Mouse (Mus musculus): ENCODE data around the gene Itpr2. TPM values are rescaled to one million over a fixed set of nuclear protein-coding genes. Genes with fewer than 3 reads are reported as not detected.

Gene Itpr2
- polyA plus RNA-seq, 1 experiment = 10.9 TPM

GRCm38 (mm10) chr6:146432218-146432865, 69.7 kb downstream of the Itpr2 start:
- H3K4me1 ChIP-seq (ENCODE audit: control insufficient read depth, insufficient read depth, low read length) = peaks cover 3% of the 10 kb centered on the region; the same call in 1 of the 2 replicates
- no peak for TF ChIP-seq CTCF (IDR thresholded peaks at IDR 0.05; ENCODE audit: low read depth, low read length)
- TF ChIP-seq POLR2A (IDR thresholded peaks at IDR 0.05; ENCODE audit: borderline replicate concordance, low read depth, low read length) = no peak
- no peak overlapping the region for H3K27ac ChIP-seq (ENCODE audit: insufficient read depth, low read depth, low read length)
- H3K4me3 ChIP-seq (ENCODE audit: insufficient read depth, low read length) = no peak overlapping the region

- H3K27ac ChIP-seq (ENCODE audit: insufficient read depth, low read depth, low read length) = no peak overlapping the region
- TF ChIP-seq CTCF (IDR thresholded peaks at IDR 0.05; ENCODE audit: low read depth, low read length) = no peak
- TF ChIP-seq POLR2A (IDR thresholded peaks at IDR 0.05; ENCODE audit: borderline replicate concordance, low read depth, low read length) = no peak
Observed at GRCm38 (mm10) chr6:146431777-146432176, 70.2 kb downstream of the Itpr2 start.

GRCm38 (mm10) chr6:146429694-146430380, 72.2 kb downstream of the Itpr2 start:
- Histone ChIP-seq H3K27ac (ENCODE audit: insufficient read depth, low read depth, low read length) (no peak overlapping the region), H3K4me3 (ENCODE audit: insufficient read depth, low read length) (no peak overlapping the region)

More at GRCm38 (mm10) chr6:146431777-146432176, 70.2 kb downstream of the Itpr2 start:
- Histone ChIP-seq H3K4me1 (ENCODE audit: control insufficient read depth, insufficient read depth, low read length) (peaks cover 3% of the 10 kb centered on the region; the same call in 1 of the 2 replicates), H3K4me3 (ENCODE audit: insufficient read depth, low read length) (no peak overlapping the region)

GRCm38 (mm10) chr6:146424778-146425177, 77.2 kb downstream of the Itpr2 start:
- TF ChIP-seq POLR2A (IDR thresholded peaks at IDR 0.05; ENCODE audit: borderline replicate concordance, low read depth, low read length) (no peak), CTCF (IDR thresholded peaks at IDR 0.05; ENCODE audit: low read depth, low read length) (no peak)
- no peak overlapping the region for H3K4me3 ChIP-seq (ENCODE audit: insufficient read depth, low read length)
- H3K27ac ChIP-seq (ENCODE audit: insufficient read depth, low read depth, low read length) = no peak overlapping the region

More at GRCm38 (mm10) chr6:146429694-146430380, 72.2 kb downstream of the Itpr2 start:
- TF ChIP-seq CTCF (IDR thresholded peaks at IDR 0.05; ENCODE audit: low read depth, low read length) (peak; percentile 74), POLR2A (IDR thresholded peaks at IDR 0.05; ENCODE audit: borderline replicate concordance, low read depth, low read length) (no peak)
- peaks cover 3% of the 10 kb centered on the region; the same call in 1 of the 2 replicates for H3K4me1 ChIP-seq (ENCODE audit: control insufficient read depth, insufficient read depth, low read length)

GRCm38 (mm10) chr6:146424326-146424725, 77.7 kb downstream of the Itpr2 start:
- Histone ChIP-seq H3K4me1 (ENCODE audit: control insufficient read depth, insufficient read depth, low read length) (no peaks in the 10 kb centered on the region), H3K4me3 (ENCODE audit: insufficient read depth, low read length) (no peak overlapping the region), H3K27ac (ENCODE audit: insufficient read depth, low read depth, low read length) (no peak overlapping the region)
- TF ChIP-seq POLR2A (IDR thresholded peaks at IDR 0.05; ENCODE audit: borderline replicate concordance, low read depth, low read length) = no peak
- TF ChIP-seq CTCF (IDR thresholded peaks at IDR 0.05; ENCODE audit: low read depth, low read length) = no peak

More at GRCm38 (mm10) chr6:146424778-146425177, 77.2 kb downstream of the Itpr2 start:
- H3K4me1 ChIP-seq (ENCODE audit: control insufficient read depth, insufficient read depth, low read length) = no peaks in the 10 kb centered on the region

- Histone ChIP-seq H3K4me1 (ENCODE audit: control insufficient read depth, insufficient read depth, low read length) (no peaks in the 10 kb centered on the region), H3K27ac (ENCODE audit: insufficient read depth, low read depth, low read length) (no peak overlapping the region), H3K4me3 (ENCODE audit: insufficient read depth, low read length) (no peak overlapping the region)
- no peak for TF ChIP-seq POLR2A (IDR thresholded peaks at IDR 0.05; ENCODE audit: borderline replicate concordance, low read depth, low read length)
- TF ChIP-seq CTCF (IDR thresholded peaks at IDR 0.05; ENCODE audit: low read depth, low read length) = no peak
Observed at GRCm38 (mm10) chr6:146420718-146421117, 81.3 kb downstream of the Itpr2 start.

GRCm38 (mm10) chr6:146416461-146416860, 85.6 kb downstream of the Itpr2 start:
- no peak overlapping the region for H3K27ac ChIP-seq (ENCODE audit: insufficient read depth, low read depth, low read length)
- no peaks in the 10 kb centered on the region for H3K4me1 ChIP-seq (ENCODE audit: control insufficient read depth, insufficient read depth, low read length)
- no peak for TF ChIP-seq CTCF (IDR thresholded peaks at IDR 0.05; ENCODE audit: low read depth, low read length)
- no peak for TF ChIP-seq POLR2A (IDR thresholded peaks at IDR 0.05; ENCODE audit: borderline replicate concordance, low read depth, low read length)
- H3K4me3 ChIP-seq (ENCODE audit: insufficient read depth, low read length) = no peak overlapping the region

- Histone ChIP-seq H3K27ac (ENCODE audit: insufficient read depth, low read depth, low read length) (no peak overlapping the region), H3K4me1 (ENCODE audit: control insufficient read depth, insufficient read depth, low read length) (peaks cover 7% of the 10 kb centered on the region), H3K4me3 (ENCODE audit: insufficient read depth, low read length) (no peak overlapping the region)
- TF ChIP-seq CTCF (IDR thresholded peaks at IDR 0.05; ENCODE audit: low read depth, low read length) (no peak), POLR2A (IDR thresholded peaks at IDR 0.05; ENCODE audit: borderline replicate concordance, low read depth, low read length) (no peak)
Observed at GRCm38 (mm10) chr6:146414094-146414493, 87.9 kb downstream of the Itpr2 start.

GRCm38 (mm10) chr6:146411446-146412070, 90.5 kb downstream of the Itpr2 start:
- Histone ChIP-seq H3K27ac (ENCODE audit: insufficient read depth, low read depth, low read length) (no peak overlapping the region), H3K4me3 (ENCODE audit: insufficient read depth, low read length) (no peak overlapping the region), H3K4me1 (ENCODE audit: control insufficient read depth, insufficient read depth, low read length) (peaks cover 7% of the 10 kb centered on the region)
- TF ChIP-seq CTCF (IDR thresholded peaks at IDR 0.05; ENCODE audit: low read depth, low read length) (no peak), POLR2A (IDR thresholded peaks at IDR 0.05; ENCODE audit: borderline replicate concordance, low read depth, low read length) (no peak)
